Mouse (Mus musculus) layer of hippocampus, postnatal 14 days (tissue): ENCODE data around the gene Zfp169. TPM values are rescaled to one million over a fixed set of nuclear protein-coding genes. Genes with fewer than 3 reads are reported as not detected.
A peak's percentile ranks its signal among the peaks of the same experiment; 100 is the strongest.

Experiments
- DNase-seq, 2 experiments: peaks; one replicate each; pipeline ENCODE4 v3.0.0; 2021 to 2022; ENCODE audit warnings: low spot score in 2 of 2, mixed read lengths in 1 of 2
- long read RNA-seq, 2 experiments: library from polyadenylated mRNA; stranded (forward); transcript quantifications; one replicate each; pipeline ENCODE4 v2.0.0; 2021
- total RNA-seq, 2 experiments: library from RNA; stranded (reverse); gene quantifications; 2 replicates each; pipeline ENCODE4 v1.2.3; 2021

Gene Zfp169
- 10 to 100 TPM; 21.4 to 21.8 TPM for total RNA-seq
- long read RNA-seq, experiment 1, full-length matches to known transcripts: 1 of 2 reads
- long read RNA-seq, experiment 1, partial matches to known transcripts: 0 of 2 reads
- long read RNA-seq, experiment 1, other reads (novel, unspliced or antisense): 1 of 2 reads
- long read RNA-seq, experiment 2, partial matches to known transcripts: 1 of 3 reads
- long read RNA-seq, experiment 2, other reads (novel, unspliced or antisense): 2 of 3 reads

- DNase-seq: peak; percentile 81 to 91
These were observed at the start of gene Zfp169, which contains the start of gene A830005F24Rik for GRCm38 (mm10) chr13:48513003-48513929. Gene Zfp169, minus strand, starts transcription at chr13:48513451. Gene A830005F24Rik, plus strand, starts transcription at chr13:48513570.

GRCm38 (mm10) chr13:48562336-48562735 lies 49.1 kb upstream of the Zfp169 start:
- no peak for DNase-seq

- DNase-seq: no peak
These were observed 48.2 kb upstream of the Zfp169 start for GRCm38 (mm10) chr13:48561481-48561880.

- no peak for DNase-seq
These were observed 42.7 kb upstream of the Zfp169 start for GRCm38 (mm10) chr13:48555976-48556375.

- no peak for DNase-seq
These were observed 41.3 kb upstream of the Zfp169 start for GRCm38 (mm10) chr13:48554552-48554951.

- DNase-seq: no peak
These were observed 40.3 kb upstream of the Zfp169 start for GRCm38 (mm10) chr13:48553511-48553910.

- peak; percentile 86 to 90 for DNase-seq
These were observed 39.2 kb upstream of the Zfp169 start for GRCm38 (mm10) chr13:48552181-48553090.

- no peak for DNase-seq
These were observed 35.0 kb upstream of the Zfp169 start for GRCm38 (mm10) chr13:48548296-48548695.

- no peak for DNase-seq
These were observed 34.4 kb upstream of the Zfp169 start for GRCm38 (mm10) chr13:48547623-48548022.

- peak; percentile 99 to 100 for DNase-seq
These were observed 33.2 kb upstream of the Zfp169 start for GRCm38 (mm10) chr13:48546330-48546917.

- peak; percentile 90 to 97 for DNase-seq
These were observed 32.4 kb upstream of the Zfp169 start for GRCm38 (mm10) chr13:48545476-48546281.

- no peak for DNase-seq
These were observed 31.6 kb upstream of the Zfp169 start for GRCm38 (mm10) chr13:48544867-48545266.

- no peak for DNase-seq
These were observed 31.1 kb upstream of the Zfp169 start for GRCm38 (mm10) chr13:48544391-48544790.

GRCm38 (mm10) chr13:48540488-48540887 lies 27.2 kb upstream of the Zfp169 start:
- DNase-seq: no peak

- no peak for DNase-seq
These were observed 20.2 kb upstream of the Zfp169 start for GRCm38 (mm10) chr13:48533441-48533840.

- no peak for DNase-seq
These were observed 18.2 kb upstream of the Zfp169 start for GRCm38 (mm10) chr13:48531448-48531847.

- peak in 1 of 2 experiments; percentile 45 for DNase-seq
These were observed 17.4 kb upstream of the Zfp169 start for GRCm38 (mm10) chr13:48530685-48531084.

GRCm38 (mm10) chr13:48529028-48529427 lies 15.8 kb upstream of the Zfp169 start:
- DNase-seq: no peak

- peak; percentile 59 to 90 for DNase-seq
These were observed 15.0 kb upstream of the Zfp169 start for GRCm38 (mm10) chr13:48528123-48528871.
